7 mouse cellular contexts compared by ENCODE assay signal in genomic region chr12:113187011-113187375, GRCm38 (mm10). TPM values are rescaled to one million over a fixed set of nuclear protein-coding genes. Genes with fewer than 3 reads are reported as not detected.
DNase-seq lines count a peak whose midpoint lies in the region; ATAC-seq and TF ChIP-seq lines count a peak whose summit lies in the region.

No protein-coding gene starts in this region.

- H3K36me3 ChIP-seq in intestine, embryonic 15.5 days, result 0 out of 2 replicates have a peak, but pooled peaks cover 5% of the 10 kb centered on the region
- peaks cover 38% of the 10 kb centered on the region for H3K36me3 ChIP-seq in neural tube, embryonic 15.5 days

- peak overlapping the region; percentile 69 for H3K4me3 ChIP-seq in layer of hippocampus, adult 2 months
- H3K4me3 ChIP-seq in embryonic fibroblast, embryonic 13.5 days (ENCODE audit: insufficient read depth, low read length), result peak overlapping the region; percentile 21; the same call in 1 of the 2 replicates
- H3K4me3 ChIP-seq in intestine, embryonic 15.5 days (replicated peaks), result peak overlapping the region; percentile 65; the same call in 1 of the 2 replicates
- peak overlapping the region; percentile 78 for H3K4me3 ChIP-seq in neural tube, embryonic 15.5 days (replicated peaks)

- H3K4me1 ChIP-seq in embryonic fibroblast, embryonic 13.5 days (ENCODE audit: control insufficient read depth, insufficient read depth, low read length), result no peaks in the 10 kb centered on the region; the same call in 1 of the 2 replicates
- peaks cover 29% of the 10 kb centered on the region for H3K4me1 ChIP-seq in intestine, embryonic 15.5 days (replicated peaks)
- peaks cover 34% of the 10 kb centered on the region for H3K4me1 ChIP-seq in neural tube, embryonic 15.5 days

- no peaks in the 10 kb centered on the region for H3K9me3 ChIP-seq in intestine, embryonic 15.5 days
- H3K9me3 ChIP-seq in neural tube, embryonic 15.5 days (replicated peaks), result no peaks in the 10 kb centered on the region

- no peak for ATAC-seq in intestine, embryonic 15.5 days
- ATAC-seq in neural tube, embryonic 15.5 days (ENCODE audit: low FRiP score), result no peak; the same call in 1 of the 2 replicates

- no peak for TF ChIP-seq CTCF in layer of hippocampus, adult 2 months (conservative IDR thresholded peaks at IDR 0.05)
- TF ChIP-seq CTCF in embryonic fibroblast, embryonic 13.5 days (IDR thresholded peaks at IDR 0.05; ENCODE audit: borderline replicate concordance, insufficient read depth, low read length), result no peak

- peak overlapping the region; percentile 84 for H3K27ac ChIP-seq in layer of hippocampus, adult 2 months
- no peak overlapping the region for H3K27ac ChIP-seq in embryonic fibroblast, embryonic 13.5 days (ENCODE audit: insufficient read depth, low read length)
- no peak overlapping the region for H3K27ac ChIP-seq in intestine, embryonic 15.5 days
- no peak overlapping the region for H3K27ac ChIP-seq in neural tube, embryonic 15.5 days (replicated peaks)

- no peak for TF ChIP-seq POLR2A in embryonic fibroblast, embryonic 13.5 days (IDR thresholded peaks at IDR 0.05; ENCODE audit: low read depth, low read length)

- H3K27me3 ChIP-seq in intestine, embryonic 15.5 days (replicated peaks), result peaks cover 33% of the 10 kb centered on the region
- no peaks in the 10 kb centered on the region for H3K27me3 ChIP-seq in neural tube, embryonic 15.5 days (replicated peaks)

- 53% methylated on average over 4 of the region's 4 CpGs for WGBS in intestine, embryonic 15.5 days
- 57% methylated on average over 4 of the region's 4 CpGs for WGBS in neural tube, embryonic 15.5 days

- no peak for DNase-seq in layer of hippocampus, adult 2 months (ENCODE audit: low spot score in 2 of 2)
- no peak for DNase-seq in layer of hippocampus, adult 9-10 months (ENCODE audit: low spot score)
- DNase-seq in retina, postnatal 1 day, result no peak
- DNase-seq in adrenal gland, postnatal 36 days, result no peak

- H3K4me2 ChIP-seq in intestine, embryonic 15.5 days (replicated peaks), result peak overlapping the region; percentile 95
- H3K4me2 ChIP-seq in neural tube, embryonic 15.5 days, result peak overlapping the region; percentile 78

- H3K9ac ChIP-seq in intestine, embryonic 15.5 days, result no peak overlapping the region
- H3K9ac ChIP-seq in neural tube, embryonic 15.5 days (replicated peaks), result peak overlapping the region; percentile 86

RNA-seq across cellular contexts. Expression of gene Tmem121, which starts 1.3 kb away (rescaled TPM):
- total RNA-seq in layer of hippocampus, adult 2 months (2021), result 10 to 100 TPM; 19.7 to 20.7 TPM
- polyA plus RNA-seq in embryonic fibroblast, embryonic 13.5 days (2011; ENCODE audit: insufficient read length, low read depth, missing spikeins), result 7.2 and 8.3 TPM in 2 replicates
- polyA plus RNA-seq in intestine, embryonic 15.5 days (2015; fragmentation: Nextera tagmentation; extraction: Ambion mirVana), result 6.7 and 7.5 TPM in 2 replicates
- polyA plus RNA-seq in neural tube, embryonic 15.5 days (2015; fragmentation: Nextera tagmentation; extraction: Ambion mirVana), result 47.2 and 52.2 TPM in 2 replicates
- total RNA-seq in adrenal gland, postnatal 36 days (2021), result 1 to 10 TPM; 4.5 to 7.4 TPM

RNA-seq across cellular contexts. Expression of gene Tedc1, which starts 30.8 kb away (rescaled TPM):
- total RNA-seq in layer of hippocampus, adult 2 months (2021), result 1 to 10 TPM; 1.3 to 1.4 TPM
- polyA plus RNA-seq in embryonic fibroblast, embryonic 13.5 days (2011; ENCODE audit: insufficient read length, low read depth, missing spikeins), result 10.1 and 12.2 TPM in 2 replicates
- polyA plus RNA-seq in intestine, embryonic 15.5 days (2015; fragmentation: Nextera tagmentation; extraction: Ambion mirVana), result 25.3 and 25.5 TPM in 2 replicates
- 19.6 and 36.6 TPM in 2 replicates for polyA plus RNA-seq in neural tube, embryonic 15.5 days (2015; fragmentation: Nextera tagmentation; extraction: Ambion mirVana)
- total RNA-seq in adrenal gland, postnatal 36 days (2021), result 1 to 10 TPM; 1.7 TPM

RNA-seq across cellular contexts. Expression of gene Crip1, which starts 40.9 kb away (rescaled TPM):
- total RNA-seq in layer of hippocampus, adult 2 months (2021), result 10 to 100 TPM; 11.9 to 12.9 TPM
- polyA plus RNA-seq in embryonic fibroblast, embryonic 13.5 days (2011; ENCODE audit: insufficient read length, low read depth, missing spikeins), result 75.5 and 79.9 TPM in 2 replicates
- polyA plus RNA-seq in intestine, embryonic 15.5 days (2015; fragmentation: Nextera tagmentation; extraction: Ambion mirVana), result 426 and 430 TPM in 2 replicates
- 53.4 and 404 TPM in 2 replicates for polyA plus RNA-seq in neural tube, embryonic 15.5 days (2015; fragmentation: Nextera tagmentation; extraction: Ambion mirVana)
- 10 to 100 TPM; 44.1 to 71.1 TPM for total RNA-seq in adrenal gland, postnatal 36 days (2021)

RNA-seq across cellular contexts. Expression of gene Crip2, which starts 47.0 kb away (rescaled TPM):
- 10 to 100 TPM; 90.3 to 99.5 TPM for total RNA-seq in layer of hippocampus, adult 2 months (2021)
- polyA plus RNA-seq in embryonic fibroblast, embryonic 13.5 days (2011; ENCODE audit: insufficient read length, low read depth, missing spikeins), result 52.9 and 129 TPM in 2 replicates
- polyA plus RNA-seq in intestine, embryonic 15.5 days (2015; fragmentation: Nextera tagmentation; extraction: Ambion mirVana), result 122 and 130 TPM in 2 replicates
- polyA plus RNA-seq in neural tube, embryonic 15.5 days (2015; fragmentation: Nextera tagmentation; extraction: Ambion mirVana), result 259 and 289 TPM in 2 replicates
- 10 to 100 TPM; 51.8 to 52.5 TPM for total RNA-seq in adrenal gland, postnatal 36 days (2021)

Comparison
In these comparisons a context has a peak if more than half of its experiments do, and no peak if none do; other contexts are left out.
1. H3K4me3 ChIP-seq: peak in every context shown above with its lines; median percentile 78 in neural tube, embryonic 15.5 days; 69 in layer of hippocampus, adult 2 months; 65 in intestine, embryonic 15.5 days; 21 in embryonic fibroblast, embryonic 13.5 days.